Mouse (Mus musculus): ENCODE data around the gene Hemk1. TPM values are rescaled to one million over a fixed set of nuclear protein-coding genes. Genes with fewer than 3 reads are reported as not detected.
A peak's percentile ranks its signal among the peaks of the same experiment; 100 is the strongest.

The Hemk1 gene
- polyA plus RNA-seq, 1 experiment: not detected

- TF ChIP-seq POLR2A (IDR thresholded peaks at IDR 0.05; ENCODE audit: insufficient read depth, low read depth, low read length): no peak
- no peak for TF ChIP-seq CTCF (IDR thresholded peaks at IDR 0.05; ENCODE audit: insufficient read depth, low read depth, low read length)
- Histone ChIP-seq H3K27ac (ENCODE audit: insufficient read depth, low read depth, low read length) (no peak overlapping the region), H3K4me1 (ENCODE audit: control insufficient read depth, insufficient read depth, low read length) (peaks cover 4% of the 10 kb centered on the region; the same call in 1 of the 2 replicates), H3K4me3 (ENCODE audit: insufficient read depth, low read depth, low read length) (no peak overlapping the region)
- WGBS: 24% methylated on average over 4 of the region's 4 CpGs
Measured at GRCm38 (mm10) chr9:107370106-107370463, 31.9 kb upstream of the Hemk1 start.

- TF ChIP-seq CTCF (IDR thresholded peaks at IDR 0.05; ENCODE audit: insufficient read depth, low read depth, low read length) (no peak), POLR2A (IDR thresholded peaks at IDR 0.05; ENCODE audit: insufficient read depth, low read depth, low read length) (no peak)
- 55% methylated on average over 10 of the region's 10 CpGs for WGBS
- peaks cover 4% of the 10 kb centered on the region; the same call in 1 of the 2 replicates for H3K4me1 ChIP-seq (ENCODE audit: control insufficient read depth, insufficient read depth, low read length)
- no peak overlapping the region for H3K27ac ChIP-seq (ENCODE audit: insufficient read depth, low read depth, low read length)
- H3K4me3 ChIP-seq (ENCODE audit: insufficient read depth, low read depth, low read length): no peak overlapping the region
Measured at GRCm38 (mm10) chr9:107369270-107370105, 31.3 kb upstream of the Hemk1 start.

GRCm38 (mm10) chr9:107368302-107368701 lies 30.2 kb upstream of the Hemk1 start:
- Histone ChIP-seq H3K4me1 (ENCODE audit: control insufficient read depth, insufficient read depth, low read length) (peaks cover 4% of the 10 kb centered on the region; the same call in 1 of the 2 replicates), H3K4me3 (ENCODE audit: insufficient read depth, low read depth, low read length) (no peak overlapping the region), H3K27ac (ENCODE audit: insufficient read depth, low read depth, low read length) (no peak overlapping the region)
- TF ChIP-seq POLR2A (IDR thresholded peaks at IDR 0.05; ENCODE audit: insufficient read depth, low read depth, low read length) (no peak), CTCF (IDR thresholded peaks at IDR 0.05; ENCODE audit: insufficient read depth, low read depth, low read length) (no peak)
- 96% methylated on average over 1 of the region's 1 CpGs for WGBS

GRCm38 (mm10) chr9:107366644-107367043 lies 28.5 kb upstream of the Hemk1 start:
- Histone ChIP-seq H3K27ac (ENCODE audit: insufficient read depth, low read depth, low read length) (no peak overlapping the region), H3K4me3 (ENCODE audit: insufficient read depth, low read depth, low read length) (no peak overlapping the region), H3K4me1 (ENCODE audit: control insufficient read depth, insufficient read depth, low read length) (no peaks in the 10 kb centered on the region)
- no peak for TF ChIP-seq POLR2A (IDR thresholded peaks at IDR 0.05; ENCODE audit: insufficient read depth, low read depth, low read length)
- no peak for TF ChIP-seq CTCF (IDR thresholded peaks at IDR 0.05; ENCODE audit: insufficient read depth, low read depth, low read length)
- WGBS: 9% methylated on average over 3 of the region's 3 CpGs

GRCm38 (mm10) chr9:107360989-107361388 lies 22.8 kb upstream of the Hemk1 start:
- 21% methylated on average over 3 of the region's 3 CpGs for WGBS
- Histone ChIP-seq H3K27ac (ENCODE audit: insufficient read depth, low read depth, low read length) (no peak overlapping the region), H3K4me1 (ENCODE audit: control insufficient read depth, insufficient read depth, low read length) (no peaks in the 10 kb centered on the region), H3K4me3 (ENCODE audit: insufficient read depth, low read depth, low read length) (no peak overlapping the region)
- no peak for TF ChIP-seq CTCF (IDR thresholded peaks at IDR 0.05; ENCODE audit: insufficient read depth, low read depth, low read length)
- no peak for TF ChIP-seq POLR2A (IDR thresholded peaks at IDR 0.05; ENCODE audit: insufficient read depth, low read depth, low read length)

GRCm38 (mm10) chr9:107357651-107358050 lies 19.5 kb upstream of the Hemk1 start:
- Histone ChIP-seq H3K27ac (ENCODE audit: insufficient read depth, low read depth, low read length) (no peak overlapping the region), H3K4me1 (ENCODE audit: control insufficient read depth, insufficient read depth, low read length) (peaks cover 15% of the 10 kb centered on the region), H3K4me3 (ENCODE audit: insufficient read depth, low read depth, low read length) (no peak overlapping the region)
- TF ChIP-seq POLR2A (IDR thresholded peaks at IDR 0.05; ENCODE audit: insufficient read depth, low read depth, low read length): no peak
- peak; percentile 63 for TF ChIP-seq CTCF (IDR thresholded peaks at IDR 0.05; ENCODE audit: insufficient read depth, low read depth, low read length)
- WGBS: 19% methylated on average over 5 of the region's 5 CpGs

GRCm38 (mm10) chr9:107355870-107356765 lies 18.0 kb upstream of the Hemk1 start:
- Histone ChIP-seq H3K27ac (ENCODE audit: insufficient read depth, low read depth, low read length) (no peak overlapping the region), H3K4me3 (ENCODE audit: insufficient read depth, low read depth, low read length) (no peak overlapping the region), H3K4me1 (ENCODE audit: control insufficient read depth, insufficient read depth, low read length) (peaks cover 22% of the 10 kb centered on the region)
- WGBS: 50% methylated on average over 7 of the region's 7 CpGs
- TF ChIP-seq CTCF (IDR thresholded peaks at IDR 0.05; ENCODE audit: insufficient read depth, low read depth, low read length): peak; percentile 57
- no peak for TF ChIP-seq POLR2A (IDR thresholded peaks at IDR 0.05; ENCODE audit: insufficient read depth, low read depth, low read length)

GRCm38 (mm10) chr9:107354826-107355225 lies 16.7 kb upstream of the Hemk1 start:
- Histone ChIP-seq H3K27ac (ENCODE audit: insufficient read depth, low read depth, low read length) (no peak overlapping the region), H3K4me3 (ENCODE audit: insufficient read depth, low read depth, low read length) (no peak overlapping the region), H3K4me1 (ENCODE audit: control insufficient read depth, insufficient read depth, low read length) (peaks cover 32% of the 10 kb centered on the region)
- 96% methylated on average over 1 of the region's 1 CpGs for WGBS
- TF ChIP-seq POLR2A (IDR thresholded peaks at IDR 0.05; ENCODE audit: insufficient read depth, low read depth, low read length): no peak
- TF ChIP-seq CTCF (IDR thresholded peaks at IDR 0.05; ENCODE audit: insufficient read depth, low read depth, low read length): no peak

- TF ChIP-seq POLR2A (IDR thresholded peaks at IDR 0.05; ENCODE audit: insufficient read depth, low read depth, low read length) (no peak; the same call in 1 of the 2 replicates), CTCF (IDR thresholded peaks at IDR 0.05; ENCODE audit: insufficient read depth, low read depth, low read length) (no peak)
- Histone ChIP-seq H3K27ac (ENCODE audit: insufficient read depth, low read depth, low read length) (peak overlapping the region; percentile 91), H3K4me3 (ENCODE audit: insufficient read depth, low read depth, low read length) (no peak overlapping the region), H3K4me1 (ENCODE audit: control insufficient read depth, insufficient read depth, low read length) (peaks cover 63% of the 10 kb centered on the region)
- 15% methylated on average over 7 of the region's 7 CpGs for WGBS
Measured at GRCm38 (mm10) chr9:107349321-107349720, 11.2 kb upstream of the Hemk1 start.
